Mouse (Mus musculus): ENCODE results near the gene Dnmt3c. TPM values are rescaled to one million over a fixed set of nuclear protein-coding genes. Genes with fewer than 3 reads are reported as not detected.

The Dnmt3c gene
- 0.70 and 0.77 TPM in 2 replicates for polyA plus RNA-seq (2012; rRNA removed)

GRCm38 (mm10) chr2:153696352-153696751 lies at the start of gene Dnmt3c:
Gene Dnmt3c, plus strand, starts transcription at chr2:153696652.

GRCm38 (mm10) chr2:153649298-153650013 lies 47.0 kb upstream of the Dnmt3c start, which contains the start of gene Dnmt3b:
Gene Dnmt3b, plus strand, starts transcription at chr2:153649450.

GRCm38 (mm10) chr2:153740500-153741436 lies 44.3 kb downstream of the Dnmt3c start, which contains the start of gene Mapre1:
Gene Mapre1, plus strand, starts transcription at chr2:153741274.

Other genes starting within 250 kb of the Dnmt3c start
- not detected in 2 replicates for gene 4930404H24Rik, start 203.9 kb upstream of the Dnmt3c start, polyA plus RNA-seq (2012; rRNA removed)
- 3.7 and 5.8 TPM in 2 replicates for gene Nol4l, start 166.7 kb upstream of the Dnmt3c start, polyA plus RNA-seq (2012; rRNA removed)
- gene Commd7, start 63.9 kb upstream of the Dnmt3c start, polyA plus RNA-seq (2012; rRNA removed): 9.8 and 10.8 TPM in 2 replicates
- gene Dnmt3b, start 47.2 kb upstream of the Dnmt3c start, polyA plus RNA-seq (2012; rRNA removed): 3.1 and 3.3 TPM in 2 replicates
- 10.4 and 10.7 TPM in 2 replicates for gene Mapre1, start 44.6 kb downstream of the Dnmt3c start, polyA plus RNA-seq (2012; rRNA removed)
- 0.07 TPM in 2 replicates for gene Efcab8, start 83.3 kb downstream of the Dnmt3c start, polyA plus RNA-seq (2012; rRNA removed)
- gene Sun5, start 174.4 kb downstream of the Dnmt3c start, polyA plus RNA-seq (2012; rRNA removed): not detected in 2 replicates
- gene Bpifb2, start 178.4 kb downstream of the Dnmt3c start, polyA plus RNA-seq (2012; rRNA removed): not detected in 2 replicates
- gene Bpifb6, start 203.7 kb downstream of the Dnmt3c start, polyA plus RNA-seq (2012; rRNA removed): not detected in 2 replicates
- 0.03 and 0.04 TPM in 2 replicates for gene Bpifb3, start 221.6 kb downstream of the Dnmt3c start, polyA plus RNA-seq (2012; rRNA removed)
- gene Bpifb4, start 241.6 kb downstream of the Dnmt3c start, polyA plus RNA-seq (2012; rRNA removed): 0.04 TPM in 1 of 2 replicates, not detected in the other